Mouse (Mus musculus): ENCODE results near the gene Pank4. TPM values are rescaled to one million over a fixed set of nuclear protein-coding genes. Genes with fewer than 3 reads are reported as not detected.

Gene Pank4
- polyA plus RNA-seq, 1 experiment, result not detected

- Histone ChIP-seq H3K4me3 (ENCODE audit: insufficient read depth, low read depth, low read length) (peak overlapping the region; percentile 69), H3K4me1 (ENCODE audit: control insufficient read depth, insufficient read depth, low read length) (peaks cover 51% of the 10 kb centered on the region), H3K27ac (ENCODE audit: insufficient read depth, low read depth, low read length) (peak overlapping the region; percentile 71)
- 1% methylated on average over 46 of the region's 47 CpGs for WGBS
- TF ChIP-seq POLR2A (IDR thresholded peaks at IDR 0.05; ENCODE audit: insufficient read depth, low read depth, low read length) (no peak), CTCF (IDR thresholded peaks at IDR 0.05; ENCODE audit: insufficient read depth, low read depth, low read length) (no peak)
These were observed 2.6 kb upstream of the Pank4 start for GRCm38 (mm10) chr4:154961226-154961738.

DNA sequence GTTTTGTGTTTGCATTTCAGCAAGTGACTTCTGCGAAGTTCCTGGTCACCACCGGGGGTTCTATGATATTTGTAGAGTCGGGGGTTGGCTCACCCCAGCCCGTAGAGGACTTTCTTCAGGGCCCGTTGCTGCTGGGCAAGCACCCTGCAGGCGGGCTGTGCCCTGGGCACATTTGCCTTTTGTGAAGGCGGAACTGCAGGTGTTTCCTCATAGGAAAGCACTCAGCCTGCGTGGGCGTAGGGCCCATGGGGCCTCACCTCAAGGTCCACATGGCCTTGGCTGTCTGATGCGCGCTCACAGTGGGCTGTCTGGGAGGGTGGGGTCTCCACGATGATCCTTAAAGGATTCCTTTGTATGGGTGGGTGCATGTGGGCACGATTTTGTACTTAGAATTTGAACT lies 2.0 kb upstream of the Pank4 start:
- TF ChIP-seq POLR2A (IDR thresholded peaks at IDR 0.05; ENCODE audit: insufficient read depth, low read depth, low read length), result no peak
- no peak for TF ChIP-seq CTCF (IDR thresholded peaks at IDR 0.05; ENCODE audit: insufficient read depth, low read depth, low read length)
- Histone ChIP-seq H3K4me3 (ENCODE audit: insufficient read depth, low read depth, low read length) (peak overlapping the region; percentile 69), H3K4me1 (ENCODE audit: control insufficient read depth, insufficient read depth, low read length) (peaks cover 52% of the 10 kb centered on the region), H3K27ac (ENCODE audit: insufficient read depth, low read depth, low read length) (peak overlapping the region; percentile 71)
- 30% methylated on average over 13 of the region's 13 CpGs for WGBS

DNA sequence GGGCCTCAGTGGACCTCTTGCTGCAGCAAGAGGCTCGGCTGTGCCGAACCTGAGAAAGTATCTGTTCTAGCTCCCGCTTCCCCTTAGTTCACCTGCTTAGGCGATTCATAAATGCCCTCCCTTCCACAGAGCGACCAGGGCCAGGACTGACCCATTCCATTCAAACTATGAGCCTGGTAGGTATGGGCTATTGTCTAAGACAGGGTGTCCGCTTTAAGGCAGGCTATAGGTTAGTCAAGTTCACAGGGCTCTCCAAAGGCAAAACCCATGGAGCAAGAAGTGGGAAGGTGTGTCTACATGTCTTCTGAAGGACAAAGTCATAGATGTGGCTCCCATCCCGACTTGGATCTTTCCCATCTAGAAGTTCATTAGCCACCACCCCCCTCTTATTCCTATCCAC lies 1.2 kb upstream of the Pank4 start:
- H3K27ac ChIP-seq (ENCODE audit: insufficient read depth, low read depth, low read length), result peak overlapping the region; percentile 71; the same call in 1 of the 2 replicates
- H3K4me3 ChIP-seq (ENCODE audit: insufficient read depth, low read depth, low read length), result peak overlapping the region; percentile 69
- TF ChIP-seq POLR2A (IDR thresholded peaks at IDR 0.05; ENCODE audit: insufficient read depth, low read depth, low read length), result no peak
- TF ChIP-seq CTCF (IDR thresholded peaks at IDR 0.05; ENCODE audit: insufficient read depth, low read depth, low read length), result no peak
- 53% methylated on average over 7 of the region's 7 CpGs for WGBS
- peaks cover 52% of the 10 kb centered on the region for H3K4me1 ChIP-seq (ENCODE audit: control insufficient read depth, insufficient read depth, low read length)

DNA sequence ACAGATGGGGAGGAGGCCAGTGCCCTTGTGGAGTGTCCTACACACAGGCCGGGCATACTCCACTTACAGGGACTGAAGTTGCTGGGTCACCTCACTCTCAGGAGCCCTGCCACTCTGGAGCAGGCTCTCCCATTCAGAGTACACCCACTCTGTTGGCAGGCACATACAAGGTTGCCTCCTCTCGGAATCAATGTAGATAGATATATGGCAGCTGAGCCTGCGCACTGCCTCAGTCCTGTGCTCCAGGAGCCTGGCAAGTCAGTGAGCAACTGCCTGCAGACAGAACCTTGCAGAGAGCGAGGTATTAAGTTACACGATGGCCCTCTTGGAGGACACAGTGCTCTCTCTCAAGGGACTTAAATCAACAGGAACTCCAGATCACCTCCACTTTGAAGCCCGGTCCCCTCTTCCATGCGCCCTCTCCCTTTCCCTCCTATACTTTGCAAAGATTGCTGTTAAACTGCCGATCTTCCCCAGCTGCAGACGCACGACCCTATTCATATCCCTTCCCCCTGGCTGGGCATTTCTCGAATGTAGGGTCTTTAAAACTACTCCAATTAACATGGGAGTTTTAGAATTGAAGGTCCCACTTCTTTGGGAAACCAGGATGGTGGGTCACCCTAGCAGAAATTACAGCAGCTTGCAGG lies 610 bp upstream of the Pank4 start:
- Histone ChIP-seq H3K4me1 (ENCODE audit: control insufficient read depth, insufficient read depth, low read length) (peaks cover 47% of the 10 kb centered on the region), H3K4me3 (ENCODE audit: insufficient read depth, low read depth, low read length) (peak overlapping the region; percentile 89), H3K27ac (ENCODE audit: insufficient read depth, low read depth, low read length) (peak overlapping the region; percentile 29)
- TF ChIP-seq POLR2A (IDR thresholded peaks at IDR 0.05; ENCODE audit: insufficient read depth, low read depth, low read length) (0 out of 2 replicates have a peak, but pooled peaks have one; percentile 14), CTCF (IDR thresholded peaks at IDR 0.05; ENCODE audit: insufficient read depth, low read depth, low read length) (no peak)
- WGBS, result 15% methylated on average over 11 of the region's 11 CpGs

DNA sequence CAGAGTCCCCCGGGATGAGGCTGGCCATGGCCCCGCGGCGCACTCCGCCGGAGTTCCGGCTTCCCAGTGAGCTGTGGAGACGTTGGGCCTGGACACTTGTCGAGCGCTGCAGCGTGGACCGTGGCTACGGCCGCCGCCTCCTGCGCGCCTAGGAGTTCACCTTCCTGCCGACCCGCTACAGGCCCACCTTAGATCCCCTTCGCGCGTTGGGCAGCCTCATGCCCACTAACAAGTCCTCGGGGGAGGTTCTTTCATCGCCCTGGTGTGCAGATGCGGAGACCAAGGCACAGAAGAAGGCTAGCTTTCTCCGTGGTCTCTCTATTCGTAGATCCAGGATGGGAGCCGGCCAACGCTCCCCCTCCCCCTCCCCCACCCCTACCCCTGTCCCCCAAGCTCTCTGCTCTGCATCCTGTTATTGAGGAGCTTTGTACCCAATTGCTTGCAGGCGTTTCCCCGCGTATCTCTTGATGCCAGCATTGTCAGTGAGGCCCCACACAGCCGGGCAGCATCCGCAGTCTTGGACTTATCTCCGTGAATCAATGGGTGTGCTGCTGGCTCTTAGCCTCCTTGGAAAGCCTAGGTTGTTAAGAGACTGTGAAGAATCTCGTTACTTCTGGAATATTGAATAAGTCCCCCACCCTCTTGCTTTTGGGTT lies 785 bp downstream of the Pank4 start:
- under 1% methylated on average over 36 of the region's 36 CpGs for WGBS
- no peak for TF ChIP-seq CTCF (IDR thresholded peaks at IDR 0.05; ENCODE audit: insufficient read depth, low read depth, low read length)
- TF ChIP-seq POLR2A (IDR thresholded peaks at IDR 0.05; ENCODE audit: insufficient read depth, low read depth, low read length), result no peak
- H3K4me1 ChIP-seq (ENCODE audit: control insufficient read depth, insufficient read depth, low read length), result peaks cover 42% of the 10 kb centered on the region
- peak overlapping the region; percentile 89 for H3K4me3 ChIP-seq (ENCODE audit: insufficient read depth, low read depth, low read length)
- peak overlapping the region; percentile 69 for H3K27ac ChIP-seq (ENCODE audit: insufficient read depth, low read depth, low read length)

GRCm38 (mm10) chr4:154965856-154966255 lies 1.9 kb downstream of the Pank4 start:
- TF ChIP-seq CTCF (IDR thresholded peaks at IDR 0.05; ENCODE audit: insufficient read depth, low read depth, low read length) (no peak), POLR2A (IDR thresholded peaks at IDR 0.05; ENCODE audit: insufficient read depth, low read depth, low read length) (no peak)
- WGBS, result 35% methylated on average over 3 of the region's 3 CpGs
- Histone ChIP-seq H3K27ac (ENCODE audit: insufficient read depth, low read depth, low read length) (no peak overlapping the region), H3K4me3 (ENCODE audit: insufficient read depth, low read depth, low read length) (no peak overlapping the region), H3K4me1 (ENCODE audit: control insufficient read depth, insufficient read depth, low read length) (peaks cover 33% of the 10 kb centered on the region)

DNA sequence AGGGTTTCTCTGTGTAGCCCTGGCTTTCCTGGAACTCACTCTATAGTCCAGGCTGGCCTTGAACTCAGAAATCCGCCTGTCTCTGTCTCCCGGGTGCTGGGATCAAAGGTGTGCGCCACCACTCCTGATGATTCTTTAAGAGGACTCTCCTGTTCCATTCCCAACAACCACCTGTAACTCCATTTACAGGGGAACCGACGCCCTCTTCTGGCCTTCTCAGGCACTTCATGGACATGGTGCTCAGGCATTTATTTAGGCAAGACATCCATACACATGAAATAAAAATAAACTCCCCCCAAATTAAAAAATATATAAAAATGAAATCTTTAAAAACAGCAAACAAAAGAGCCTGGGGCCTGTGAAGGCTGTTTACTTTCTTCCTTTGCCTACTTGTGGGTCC lies 3.2 kb downstream of the Pank4 start:
- no peak overlapping the region for H3K27ac ChIP-seq (ENCODE audit: insufficient read depth, low read depth, low read length)
- H3K4me3 ChIP-seq (ENCODE audit: insufficient read depth, low read depth, low read length), result no peak overlapping the region
- WGBS, result 58% methylated on average over 5 of the region's 5 CpGs
- TF ChIP-seq CTCF (IDR thresholded peaks at IDR 0.05; ENCODE audit: insufficient read depth, low read depth, low read length), result no peak
- TF ChIP-seq POLR2A (IDR thresholded peaks at IDR 0.05; ENCODE audit: insufficient read depth, low read depth, low read length), result no peak
- H3K4me1 ChIP-seq (ENCODE audit: control insufficient read depth, insufficient read depth, low read length), result peaks cover 20% of the 10 kb centered on the region

GRCm38 (mm10) chr4:154972546-154972945 lies 8.6 kb downstream of the Pank4 start:
- TF ChIP-seq POLR2A (IDR thresholded peaks at IDR 0.05; ENCODE audit: insufficient read depth, low read depth, low read length) (no peak), CTCF (IDR thresholded peaks at IDR 0.05; ENCODE audit: insufficient read depth, low read depth, low read length) (no peak)
- Histone ChIP-seq H3K4me1 (ENCODE audit: control insufficient read depth, insufficient read depth, low read length) (no peaks in the 10 kb centered on the region; the same call in 1 of the 2 replicates), H3K27ac (ENCODE audit: insufficient read depth, low read depth, low read length) (no peak overlapping the region), H3K4me3 (ENCODE audit: insufficient read depth, low read depth, low read length) (no peak overlapping the region)
- WGBS, result 93% methylated on average over 12 of the region's 12 CpGs

GRCm38 (mm10) chr4:154974163-154974611 lies 10.3 kb downstream of the Pank4 start:
- Histone ChIP-seq H3K4me1 (ENCODE audit: control insufficient read depth, insufficient read depth, low read length) (no peaks in the 10 kb centered on the region), H3K27ac (ENCODE audit: insufficient read depth, low read depth, low read length) (no peak overlapping the region), H3K4me3 (ENCODE audit: insufficient read depth, low read depth, low read length) (no peak overlapping the region)
- TF ChIP-seq POLR2A (IDR thresholded peaks at IDR 0.05; ENCODE audit: insufficient read depth, low read depth, low read length) (no peak), CTCF (IDR thresholded peaks at IDR 0.05; ENCODE audit: insufficient read depth, low read depth, low read length) (no peak)
- WGBS, result 87% methylated on average over 11 of the region's 11 CpGs

Data from olfactory bulb, adult 2 months (tissue).